Mouse (Mus musculus) embryonic facial prominence, embryonic 15.5 days (tissue): Measurements from ENCODE around the gene Gfy. TPM values are rescaled to one million over a fixed set of nuclear protein-coding genes. Genes with fewer than 3 reads are reported as not detected.

Source experiments
- ATAC-seq: fragments of 200-750 bp; cut with Nextera tagmentation; 2 replicates; pipeline ENCODE4 v1.8.0; 2017; ENCODE audit warnings: low read depth, moderate TSS enrichment; ENCODE audit not compliant: insufficient number of reproducible peaks, low FRiP score, low TSS enrichment
- H3K27ac ChIP-seq: fragments of 300-500 bp; sonication (generic); replicated peaks from 2 replicates; pipeline ENCODE4 v1.5.1; 2015; ENCODE audit warnings: mild to moderate bottlenecking, inconsistent platforms
- H3K27me3 ChIP-seq: fragments of 300-500 bp; sonication (generic); 2 replicates; pipeline ENCODE4 v1.6.1; 2015; ENCODE audit warnings: inconsistent platforms
- H3K36me3 ChIP-seq: fragments of 300-500 bp; sonication (generic); 2 replicates; pipeline ENCODE4 v1.6.1; 2015; ENCODE audit warnings: mild to moderate bottlenecking, inconsistent platforms
- H3K4me1 ChIP-seq: fragments of 300-500 bp; sonication (generic); 2 replicates; pipeline ENCODE4 v1.6.1; 2015; ENCODE audit warnings: inconsistent platforms
- H3K4me2 ChIP-seq: fragments of 300-500 bp; sonication (generic); replicated peaks from 2 replicates; pipeline ENCODE4 v1.6.1; 2015; ENCODE audit warnings: mild to moderate bottlenecking, inconsistent platforms
- H3K4me3 ChIP-seq: fragments of 300-500 bp; sonication (generic); replicated peaks from 2 replicates; pipeline ENCODE4 v1.5.1; 2015; ENCODE audit warnings: mild to moderate bottlenecking, inconsistent platforms
- H3K9ac ChIP-seq: fragments of 300-500 bp; sonication (generic); 2 replicates; pipeline ENCODE4 v1.6.1; 2015; ENCODE audit warnings: inconsistent platforms
- H3K9me3 ChIP-seq: fragments of 300-500 bp; sonication (generic); replicated peaks from 2 replicates; pipeline ENCODE4 v1.6.1; 2016; ENCODE audit warnings: inconsistent platforms
- WGBS: fragments of 180-500 bp; shearing (Covaris S2); methylation state at CpG from one replicate; pipeline ENCODE4 v1.1.7; 2015; 5-methylcytosine and 5-hydroxymethylcytosine counted together
- polyA plus RNA-seq: library from polyadenylated mRNA; unstranded; fragments of >200 nt; fragmentation: Nextera tagmentation; extraction: Ambion mirVana; gene quantifications from 2 replicates; pipeline ENCODE4 v1.2.1, GENCODE M21; 2015

Gfy gene
- polyA plus RNA-seq: 5.5 and 13.4 TPM in 2 replicates

DNA sequence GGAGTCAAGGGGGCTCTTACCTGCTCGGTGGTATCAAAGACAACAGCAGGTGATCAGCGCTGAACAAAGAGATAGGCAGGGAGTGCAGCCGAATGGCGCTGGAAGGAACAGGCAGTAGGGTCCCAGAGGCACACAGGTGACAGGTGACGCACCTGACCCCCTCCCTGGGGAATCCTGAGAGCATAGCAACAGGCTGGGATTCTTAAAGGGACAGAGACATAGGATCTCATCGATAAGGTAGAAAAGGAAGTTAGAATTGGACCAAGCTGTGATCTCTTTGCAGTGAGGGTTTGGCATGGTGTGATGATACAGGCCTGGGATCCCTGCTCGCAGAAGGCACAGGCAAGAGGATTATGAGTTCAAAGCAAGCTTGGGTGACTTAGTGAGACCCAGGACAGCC is at the start of gene Gfy:
TSS of gene Gfy (minus strand) at position 101 of the 400 bp plus-strand sequence.
- H3K27me3 ChIP-seq: peaks cover 100% of the 10 kb centered on the region
- H3K9ac ChIP-seq: no peak within 1 kb of the TSS
- peaks cover 31% of the 10 kb centered on the region for H3K4me1 ChIP-seq
- H3K9me3 ChIP-seq: no peaks in the 10 kb centered on the region
- 23% methylated on average over 7 of the region's 7 CpGs for WGBS
- no peak within 1 kb of the TSS for H3K27ac ChIP-seq
- H3K4me2 ChIP-seq: no peak within 1 kb of the TSS
- no peaks in the 10 kb centered on the region for H3K36me3 ChIP-seq
- ATAC-seq: no peak
- no peak within 1 kb of the TSS for H3K4me3 ChIP-seq

- ATAC-seq: no peak
- Histone ChIP-seq H3K9me3 (no peaks in the 10 kb centered on the region), H3K27me3 (no peaks in the 10 kb centered on the region), H3K4me3 (no peak overlapping the region), H3K36me3 (peaks cover 86% of the 10 kb centered on the region), H3K9ac (no peak overlapping the region), H3K27ac (no peak overlapping the region), H3K4me1 (peaks cover 10% of the 10 kb centered on the region), H3K4me2 (no peak overlapping the region)
- WGBS: 89% methylated on average over 8 of the region's 8 CpGs
Measured at GRCm38 (mm10) chr7:45229046-45229445, 49.7 kb upstream of the Gfy start.

DNA sequence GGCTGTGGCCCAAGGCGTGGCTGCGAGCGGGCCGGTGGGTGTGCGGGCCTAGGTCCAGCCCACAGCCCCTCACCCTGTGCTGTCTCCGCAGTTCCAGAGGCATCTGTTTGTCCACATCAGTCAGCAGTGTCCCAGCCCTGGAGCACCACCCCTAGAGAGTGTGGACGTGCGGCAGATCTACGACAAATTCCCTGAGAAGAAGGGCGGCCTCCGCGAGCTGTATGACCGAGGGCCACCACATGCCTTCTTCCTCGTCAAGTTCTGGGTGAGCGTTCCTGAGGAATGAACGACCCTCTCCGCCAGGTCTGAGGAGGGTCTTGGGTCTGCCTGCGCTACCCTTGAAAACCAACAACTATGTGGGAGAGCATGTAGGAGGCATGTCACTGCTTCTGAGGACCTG is 49.2 kb upstream of the Gfy start:
- no peak overlapping the region for H3K27ac ChIP-seq
- no peak overlapping the region for H3K4me2 ChIP-seq
- WGBS: 96% methylated on average over 18 of the region's 18 CpGs
- no peak overlapping the region for H3K9ac ChIP-seq
- H3K36me3 ChIP-seq: peaks cover 87% of the 10 kb centered on the region
- no peak for ATAC-seq
- no peaks in the 10 kb centered on the region for H3K9me3 ChIP-seq
- H3K4me3 ChIP-seq: no peak overlapping the region
- peaks cover 5% of the 10 kb centered on the region for H3K4me1 ChIP-seq
- no peaks in the 10 kb centered on the region for H3K27me3 ChIP-seq

DNA sequence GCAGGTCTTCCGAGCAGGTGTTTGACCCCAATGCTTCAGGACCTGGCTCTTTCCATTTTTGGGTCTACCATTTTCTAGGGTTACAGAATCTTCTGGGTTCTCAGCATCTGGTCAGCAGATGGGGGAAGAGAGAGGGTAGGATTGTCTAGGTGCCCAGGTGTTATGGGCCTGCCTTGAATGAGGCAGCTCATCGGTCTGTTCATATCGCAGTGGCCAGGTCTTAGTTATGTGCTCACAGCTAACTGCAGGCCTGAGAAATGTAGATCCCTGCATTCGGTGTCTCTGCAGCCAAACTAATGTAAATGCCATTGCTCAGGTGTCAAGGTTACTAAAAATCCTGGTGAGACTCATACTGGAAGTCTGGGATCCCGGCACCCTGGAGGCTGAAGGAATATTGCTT is 47.1 kb upstream of the Gfy start:
- Histone ChIP-seq H3K4me3 (no peak overlapping the region), H3K9ac (no peak overlapping the region), H3K9me3 (no peaks in the 10 kb centered on the region), H3K4me2 (no peak overlapping the region), H3K36me3 (peaks cover 84% of the 10 kb centered on the region), H3K4me1 (no peaks in the 10 kb centered on the region), H3K27me3 (no peaks in the 10 kb centered on the region), H3K27ac (no peak overlapping the region)
- WGBS: 89% methylated on average over 5 of the region's 5 CpGs
- ATAC-seq: no peak

DNA sequence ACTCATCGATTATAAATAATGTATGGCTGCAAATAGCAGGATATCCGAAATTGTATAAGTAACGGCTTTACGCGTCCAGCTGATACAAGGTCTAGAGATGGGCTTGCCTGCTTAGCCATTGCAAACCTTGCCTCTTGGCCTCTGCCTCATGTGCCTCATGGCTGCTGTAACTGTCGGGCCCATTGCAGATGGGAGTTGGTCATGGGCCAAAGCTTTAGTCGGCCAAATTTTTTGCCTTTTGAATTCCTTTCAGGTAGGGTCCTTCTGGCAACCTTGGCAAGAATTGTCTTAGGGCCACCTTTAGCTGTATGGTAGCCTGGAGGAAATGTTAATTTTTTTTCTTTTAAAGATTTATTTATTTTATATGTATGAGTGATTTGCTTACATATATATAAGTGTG is 45.5 kb upstream of the Gfy start:
- H3K9ac ChIP-seq: no peak overlapping the region
- no peak overlapping the region for H3K4me2 ChIP-seq
- H3K4me3 ChIP-seq: no peak overlapping the region
- H3K27ac ChIP-seq: no peak overlapping the region
- ATAC-seq: no peak
- peaks cover 93% of the 10 kb centered on the region for H3K36me3 ChIP-seq
- WGBS: 94% methylated on average over 7 of the region's 7 CpGs
- no peaks in the 10 kb centered on the region for H3K27me3 ChIP-seq
- no peaks in the 10 kb centered on the region for H3K4me1 ChIP-seq
- no peaks in the 10 kb centered on the region for H3K9me3 ChIP-seq

GRCm38 (mm10) chr7:45221680-45222079 is 42.3 kb upstream of the Gfy start:
- Histone ChIP-seq H3K27ac (no peak overlapping the region), H3K9me3 (no peaks in the 10 kb centered on the region), H3K4me2 (no peak overlapping the region), H3K4me3 (no peak overlapping the region), H3K4me1 (peaks cover 18% of the 10 kb centered on the region), H3K36me3 (peaks cover 92% of the 10 kb centered on the region), H3K9ac (no peak overlapping the region), H3K27me3 (no peaks in the 10 kb centered on the region)
- 76% methylated on average over 2 of the region's 2 CpGs for WGBS
- ATAC-seq: no peak

GRCm38 (mm10) chr7:45216442-45217183 is 37.2 kb upstream of the Gfy start:
- Histone ChIP-seq H3K9me3 (no peaks in the 10 kb centered on the region), H3K9ac (peak overlapping the region; percentile 67), H3K4me2 (peak overlapping the region; percentile 73), H3K27ac (peak overlapping the region; percentile 88), H3K4me1 (peaks cover 27% of the 10 kb centered on the region), H3K27me3 (peaks cover 8% of the 10 kb centered on the region), H3K4me3 (peak overlapping the region; percentile 63), H3K36me3 (peaks cover 46% of the 10 kb centered on the region)
- under 1% methylated on average over 13 of the region's 13 CpGs for WGBS
- peak; percentile 86 for ATAC-seq

DNA sequence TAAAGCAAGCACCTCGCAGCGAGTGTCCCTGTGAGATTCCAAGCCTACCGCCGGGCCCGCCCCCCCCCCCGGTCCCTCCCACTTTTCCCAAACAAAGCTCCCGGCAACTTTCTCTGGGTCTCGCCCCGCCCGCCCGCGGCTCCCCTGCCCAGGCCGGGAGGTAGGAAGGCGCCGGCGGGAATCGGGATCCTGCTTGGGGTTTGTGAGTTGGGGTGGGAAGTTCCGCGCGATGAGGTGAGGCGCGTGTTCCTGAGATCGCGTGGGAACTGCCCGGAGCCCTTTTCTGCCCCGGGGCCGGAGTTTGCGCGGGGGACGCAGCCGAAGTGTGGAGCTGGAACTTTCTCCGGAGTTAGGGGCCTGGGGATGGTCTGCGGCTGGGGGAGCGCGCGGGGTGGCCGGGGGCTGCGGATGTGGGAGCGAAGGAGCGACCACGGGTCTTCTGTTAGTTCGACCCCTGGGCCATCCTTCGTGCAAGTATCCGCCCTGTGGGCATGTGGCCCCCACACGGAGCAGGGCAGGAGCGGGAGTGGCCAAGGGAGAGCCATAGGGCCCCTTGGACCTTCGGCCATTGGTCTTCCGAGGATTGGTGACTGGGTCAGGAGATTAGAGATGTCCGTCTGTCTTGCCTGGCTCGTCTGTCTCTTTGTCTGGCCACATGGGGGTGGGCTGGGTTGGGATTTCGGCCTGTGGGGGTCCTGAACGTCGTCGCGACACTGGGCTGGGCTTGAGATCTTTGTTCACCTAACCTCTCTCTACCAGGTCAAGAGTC is 36.5 kb upstream of the Gfy start, which contains the start of gene Tead2:
TSS of gene Tead2 (plus strand) at position 81 of the 769 bp plus-strand sequence.
- Histone ChIP-seq H3K9ac (peak within 1 kb of the TSS; percentile 67), H3K4me1 (peaks cover 29% of the 10 kb centered on the region), H3K4me3 (peak within 1 kb of the TSS; percentile 63), H3K9me3 (no peaks in the 10 kb centered on the region), H3K27ac (peak within 1 kb of the TSS; percentile 88), H3K4me2 (peak within 1 kb of the TSS; percentile 73), H3K36me3 (peaks cover 39% of the 10 kb centered on the region), H3K27me3 (peaks cover 15% of the 10 kb centered on the region)
- ATAC-seq: peak; percentile 64
- WGBS: under 1% methylated on average over 54 of the region's 55 CpGs

- no peak overlapping the region for H3K9ac ChIP-seq
- H3K27me3 ChIP-seq: peaks cover 20% of the 10 kb centered on the region
- no peaks in the 10 kb centered on the region for H3K9me3 ChIP-seq
- peaks cover 29% of the 10 kb centered on the region for H3K4me1 ChIP-seq
- peaks cover 17% of the 10 kb centered on the region for H3K36me3 ChIP-seq
- no peak for ATAC-seq
- 69% methylated on average over 5 of the region's 5 CpGs for whole genome bisulfite sequencing
- no peak overlapping the region for H3K27ac ChIP-seq
- H3K4me2 ChIP-seq: no peak overlapping the region
- no peak overlapping the region for H3K4me3 ChIP-seq
Measured at GRCm38 (mm10) chr7:45213708-45214107, 34.3 kb upstream of the Gfy start.

GRCm38 (mm10) chr7:45212356-45212755 is 33.0 kb upstream of the Gfy start:
- H3K9me3 ChIP-seq: no peaks in the 10 kb centered on the region
- H3K27me3 ChIP-seq: peaks cover 20% of the 10 kb centered on the region
- WGBS: 75% methylated on average over 7 of the region's 7 CpGs
- no peak overlapping the region for H3K9ac ChIP-seq
- H3K27ac ChIP-seq: no peak overlapping the region
- H3K4me2 ChIP-seq: peak overlapping the region; percentile 37
- ATAC-seq: no peak
- peak overlapping the region; percentile 22; the same call in 1 of the 2 replicates for H3K4me3 ChIP-seq
- H3K36me3 ChIP-seq: 0 out of 2 replicates have a peak, but pooled peaks cover 4% of the 10 kb centered on the region
- H3K4me1 ChIP-seq: peaks cover 17% of the 10 kb centered on the region

- H3K9me3 ChIP-seq: no peaks in the 10 kb centered on the region
- H3K4me1 ChIP-seq: peaks cover 12% of the 10 kb centered on the region
- no peak within 1 kb of the TSS for H3K27ac ChIP-seq
- ATAC-seq: no peak
- WGBS: 5% methylated on average over 17 of the region's 17 CpGs
- peak within 1 kb of the TSS; percentile 37 for H3K4me2 ChIP-seq
- no peaks in the 10 kb centered on the region for H3K36me3 ChIP-seq
- H3K27me3 ChIP-seq: peaks cover 20% of the 10 kb centered on the region
- H3K4me3 ChIP-seq: peak within 1 kb of the TSS; percentile 22
- H3K9ac ChIP-seq: no peak within 1 kb of the TSS
Measured at GRCm38 (mm10) chr7:45211851-45212251, 32.5 kb upstream of the Gfy start, which contains the start of gene Dkkl1. Dkkl1 (minus strand) TSS chr7:45212147.
